Mouse (Mus musculus): Measurements from ENCODE around the gene Togaram1.

DNA sequence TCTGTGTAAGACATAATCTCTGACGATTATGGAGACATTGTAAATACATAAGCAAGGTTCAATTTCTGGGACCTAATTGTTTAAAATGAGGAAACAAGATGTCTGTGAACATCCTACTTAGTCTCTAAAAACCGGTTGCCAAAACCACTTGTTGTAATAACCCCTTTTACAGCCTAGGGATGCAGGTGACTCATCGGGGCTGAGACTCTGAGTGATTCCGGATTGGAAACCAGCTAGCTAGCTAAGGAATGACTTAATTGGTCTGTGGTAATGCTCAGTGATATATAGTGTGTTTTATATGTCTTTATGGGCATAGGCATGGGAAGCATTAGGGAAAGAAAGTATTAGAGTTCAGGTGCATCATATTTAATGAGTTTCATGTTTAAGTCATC lies 71.9 kb downstream of the Togaram1 start:
- TF ChIP-seq GATA1 (IDR thresholded peaks at IDR 0.05; ENCODE audit: borderline replicate concordance, low read length) (no peak), FLI1 (IDR thresholded peaks at IDR 0.05; ENCODE audit: low read length) (no peak)
